Mouse (Mus musculus) heart, embryonic 15.5 days (tissue): ENCODE measurements at regions not wholly inside any gene's neighbourhood (a gene's known extent, or its start where the extent isn't known, plus 50 kb on each side); places are given as distances from the start of the nearest gene placed in this dataset.

Experiments used
- ATAC-seq: fragments of 200-750 bp; cut with Nextera tagmentation; replicated peaks from 2 replicates; pipeline ENCODE4 v1.8.0; 2017; ENCODE audit warnings: low read depth, moderate TSS enrichment; ENCODE audit not compliant: insufficient number of reproducible peaks, insufficient read depth, low FRiP score
- H3K27ac ChIP-seq: fragments of 300-500 bp; sonication (generic); 2 replicates; pipeline ENCODE4 v1.5.1; 2015; ENCODE audit warnings: mild to moderate bottlenecking, inconsistent platforms
- H3K27me3 ChIP-seq: fragments of 300-500 bp; sonication (generic); 2 replicates; pipeline ENCODE4 v1.6.1; 2015; ENCODE audit warnings: inconsistent platforms
- H3K36me3 ChIP-seq: fragments of 300-500 bp; sonication (generic); 2 replicates; pipeline ENCODE4 v1.6.1; 2015; ENCODE audit warnings: mild to moderate bottlenecking, inconsistent platforms
- H3K4me1 ChIP-seq: fragments of 300-500 bp; sonication (generic); replicated peaks from 2 replicates; pipeline ENCODE4 v1.6.1; 2015; ENCODE audit warnings: inconsistent platforms
- H3K4me2 ChIP-seq: fragments of 300-500 bp; sonication (generic); 2 replicates; pipeline ENCODE4 v1.6.1; 2015; ENCODE audit warnings: inconsistent platforms, mild to moderate bottlenecking, moderate library complexity
- H3K4me3 ChIP-seq: fragments of 300-500 bp; sonication (generic); 2 replicates; pipeline ENCODE4 v1.5.1; 2015; ENCODE audit warnings: mild to moderate bottlenecking, inconsistent platforms
- H3K9ac ChIP-seq: fragments of 300-500 bp; sonication (generic); 2 replicates; pipeline ENCODE4 v1.6.1; 2015; ENCODE audit warnings: mild to moderate bottlenecking, inconsistent platforms
- H3K9me3 ChIP-seq: fragments of 300-500 bp; sonication (generic); replicated peaks from 2 replicates; pipeline ENCODE4 v1.6.1; 2016; ENCODE audit warnings: inconsistent platforms
- WGBS: fragments of 180-500 bp; shearing (Covaris S2); methylation state at CpG from one replicate; pipeline ENCODE4 v1.1.7; 2015; ENCODE audit warnings: mixed read lengths; 5-methylcytosine and 5-hydroxymethylcytosine counted together

DNA sequence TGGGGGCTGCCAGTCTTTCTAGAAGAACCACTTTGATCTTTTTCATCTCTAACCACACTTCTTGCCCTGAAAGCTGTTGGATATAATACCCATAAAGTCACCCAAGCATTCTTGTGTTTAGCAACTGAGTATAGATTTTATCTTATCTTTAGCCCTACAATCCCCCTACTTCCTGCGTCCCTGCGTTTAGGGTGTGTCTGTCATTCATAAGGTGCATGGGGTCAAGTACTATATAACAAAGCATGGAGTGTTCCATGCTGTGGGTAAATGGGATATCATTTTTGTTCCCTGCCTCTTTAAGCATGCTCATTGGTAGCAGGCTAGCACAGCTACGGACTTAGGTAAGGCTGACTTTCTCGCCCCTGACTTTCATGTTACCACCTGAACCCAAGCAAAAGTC is 122.5 kb upstream of the Twist2 start:
- no peaks in the 10 kb centered on the region for H3K9me3 ChIP-seq
- no peak overlapping the region for H3K9ac ChIP-seq
- H3K27me3 ChIP-seq, result no peaks in the 10 kb centered on the region
- no peak overlapping the region for H3K4me2 ChIP-seq
- no peaks in the 10 kb centered on the region for H3K36me3 ChIP-seq
- 50% methylated on average over 4 of the region's 4 CpGs for WGBS
- no peak overlapping the region for H3K4me3 ChIP-seq
- no peak for ATAC-seq
- H3K27ac ChIP-seq, result no peak overlapping the region
- H3K4me1 ChIP-seq, result no peaks in the 10 kb centered on the region

GRCm38 (mm10) chr1:91685031-91685430 is 116.2 kb upstream of the Twist2 start:
- no peaks in the 10 kb centered on the region for H3K36me3 ChIP-seq
- H3K4me3 ChIP-seq, result no peak overlapping the region
- no peaks in the 10 kb centered on the region for H3K9me3 ChIP-seq
- H3K9ac ChIP-seq, result no peak overlapping the region
- H3K27me3 ChIP-seq, result no peaks in the 10 kb centered on the region
- H3K4me2 ChIP-seq, result no peak overlapping the region
- no peak for ATAC-seq
- WGBS, result 65% methylated on average over 9 of the region's 9 CpGs
- no peak overlapping the region for H3K27ac ChIP-seq
- no peaks in the 10 kb centered on the region for H3K4me1 ChIP-seq

DNA sequence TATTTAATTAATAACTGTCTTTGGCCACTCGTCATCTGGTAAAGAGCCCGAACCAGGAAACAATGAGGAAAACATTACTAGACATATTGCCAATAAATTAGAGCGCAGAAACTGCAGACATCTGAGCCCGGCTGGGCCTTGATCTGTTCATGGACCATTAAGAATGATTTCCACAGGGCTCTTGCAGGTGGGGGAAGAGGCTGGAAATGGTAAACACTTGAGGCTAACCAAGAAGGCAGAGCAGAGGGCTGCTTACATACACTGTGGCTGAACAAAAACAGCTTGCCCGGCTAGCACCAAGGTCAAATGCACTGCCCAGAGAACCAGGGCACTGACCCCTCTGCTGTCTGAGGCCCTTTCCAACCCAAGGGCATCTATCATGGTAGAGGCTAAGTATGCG is 115.5 kb upstream of the Twist2 start:
- WGBS, result 80% methylated on average over 6 of the region's 6 CpGs
- Histone ChIP-seq H3K9me3 (no peaks in the 10 kb centered on the region), H3K27ac (no peak overlapping the region), H3K9ac (no peak overlapping the region), H3K36me3 (no peaks in the 10 kb centered on the region), H3K4me2 (no peak overlapping the region), H3K4me1 (no peaks in the 10 kb centered on the region), H3K4me3 (no peak overlapping the region), H3K27me3 (no peaks in the 10 kb centered on the region)
- ATAC-seq, result no peak

- H3K4me1 ChIP-seq, result no peaks in the 10 kb centered on the region
- WGBS, result 62% methylated on average over 1 of the region's 1 CpGs
- no peak overlapping the region for H3K9ac ChIP-seq
- H3K4me3 ChIP-seq, result no peak overlapping the region
- ATAC-seq, result no peak
- H3K9me3 ChIP-seq, result no peaks in the 10 kb centered on the region
- H3K4me2 ChIP-seq, result no peak overlapping the region
- no peaks in the 10 kb centered on the region for H3K27me3 ChIP-seq
- no peaks in the 10 kb centered on the region for H3K36me3 ChIP-seq
- H3K27ac ChIP-seq, result no peak overlapping the region
These were observed 109.7 kb upstream of the Twist2 start for GRCm38 (mm10) chr1:91691601-91692000.

- Histone ChIP-seq H3K9ac (no peak overlapping the region), H3K4me2 (no peak overlapping the region), H3K4me3 (no peak overlapping the region), H3K27ac (no peak overlapping the region), H3K36me3 (no peaks in the 10 kb centered on the region), H3K9me3 (no peaks in the 10 kb centered on the region), H3K27me3 (no peaks in the 10 kb centered on the region), H3K4me1 (no peaks in the 10 kb centered on the region)
- WGBS, result 60% methylated on average over 9 of the region's 9 CpGs
- ATAC-seq, result no peak
These were observed 108.4 kb upstream of the Twist2 start for GRCm38 (mm10) chr1:91692709-91693460.

- no peak for ATAC-seq
- no peak overlapping the region for H3K9ac ChIP-seq
- no peak overlapping the region for H3K27ac ChIP-seq
- H3K4me3 ChIP-seq, result no peak overlapping the region
- H3K36me3 ChIP-seq, result no peaks in the 10 kb centered on the region
- WGBS, result 79% methylated on average over 8 of the region's 8 CpGs
- no peaks in the 10 kb centered on the region; the same call in 1 of the 2 replicates for H3K27me3 ChIP-seq
- peaks cover 4% of the 10 kb centered on the region; the same call in 1 of the 2 replicates for H3K4me1 ChIP-seq
- H3K9me3 ChIP-seq, result no peaks in the 10 kb centered on the region
- no peak overlapping the region for H3K4me2 ChIP-seq
These were observed 104.2 kb upstream of the Twist2 start for GRCm38 (mm10) chr1:91697053-91697452.

GRCm38 (mm10) chr1:91701475-91701874 is 99.8 kb upstream of the Twist2 start:
- peaks cover 4% of the 10 kb centered on the region; the same call in 1 of the 2 replicates for H3K4me1 ChIP-seq
- no peak overlapping the region for H3K4me3 ChIP-seq
- no peak for ATAC-seq
- no peaks in the 10 kb centered on the region for H3K9me3 ChIP-seq
- H3K27me3 ChIP-seq, result no peaks in the 10 kb centered on the region; the same call in 1 of the 2 replicates
- H3K9ac ChIP-seq, result no peak overlapping the region
- no peak overlapping the region for H3K27ac ChIP-seq
- WGBS, result 73% methylated on average over 12 of the region's 12 CpGs
- H3K36me3 ChIP-seq, result no peaks in the 10 kb centered on the region
- no peak overlapping the region for H3K4me2 ChIP-seq

GRCm38 (mm10) chr1:91702021-91702420 is 99.2 kb upstream of the Twist2 start:
- ATAC-seq, result no peak
- H3K36me3 ChIP-seq, result no peaks in the 10 kb centered on the region
- H3K9me3 ChIP-seq, result no peaks in the 10 kb centered on the region
- no peak overlapping the region for H3K9ac ChIP-seq
- no peaks in the 10 kb centered on the region; the same call in 1 of the 2 replicates for H3K27me3 ChIP-seq
- 89% methylated on average over 6 of the region's 6 CpGs for WGBS
- no peak overlapping the region for H3K4me2 ChIP-seq
- peaks cover 4% of the 10 kb centered on the region; the same call in 1 of the 2 replicates for H3K4me1 ChIP-seq
- no peak overlapping the region for H3K27ac ChIP-seq
- H3K4me3 ChIP-seq, result no peak overlapping the region

DNA sequence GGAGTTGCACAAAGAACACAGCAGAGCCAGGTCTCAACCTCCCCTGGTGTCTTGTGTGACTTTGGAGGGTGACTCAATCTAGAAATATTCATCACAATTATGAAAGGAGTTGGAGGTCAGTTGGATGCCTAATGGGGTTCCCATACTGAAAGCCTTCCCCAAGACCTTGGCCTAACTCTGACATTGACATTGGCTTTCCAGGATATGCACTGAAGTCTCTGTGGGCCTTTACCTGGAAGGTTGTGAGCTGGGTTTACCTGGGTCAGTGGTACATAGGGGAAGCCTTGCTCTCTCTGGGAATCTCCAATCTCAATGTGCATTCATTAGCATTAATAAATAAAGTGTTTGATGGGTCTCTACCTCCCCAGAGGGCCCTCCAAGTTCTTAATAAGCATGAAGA is 98.5 kb upstream of the Twist2 start:
- Histone ChIP-seq H3K4me1 (peaks cover 4% of the 10 kb centered on the region; the same call in 1 of the 2 replicates), H3K4me3 (no peak overlapping the region), H3K27me3 (no peaks in the 10 kb centered on the region; the same call in 1 of the 2 replicates), H3K4me2 (no peak overlapping the region), H3K9me3 (no peaks in the 10 kb centered on the region), H3K27ac (no peak overlapping the region), H3K36me3 (no peaks in the 10 kb centered on the region), H3K9ac (no peak overlapping the region)
- ATAC-seq, result no peak

DNA sequence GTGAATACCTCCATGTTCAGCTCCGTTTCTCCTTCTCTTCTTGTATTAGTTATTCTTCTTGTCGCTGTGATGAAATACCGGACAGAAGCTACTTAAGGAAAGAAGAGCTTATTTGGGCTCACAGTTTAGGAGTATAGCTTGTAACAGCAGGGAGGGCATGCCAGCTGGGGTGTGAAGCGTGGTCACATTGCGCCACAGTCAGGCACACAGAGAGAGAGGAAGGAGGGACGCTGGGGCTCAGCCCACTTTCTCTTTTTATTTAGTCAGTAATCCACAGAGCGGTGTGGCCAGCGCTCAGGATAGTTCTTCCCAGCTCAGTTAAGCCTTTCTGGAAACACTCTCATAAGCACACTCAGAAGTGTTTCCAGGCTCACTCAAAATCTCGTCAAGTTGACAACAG is 95.8 kb upstream of the Twist2 start:
- ATAC-seq, result no peak
- Histone ChIP-seq H3K9me3 (no peaks in the 10 kb centered on the region), H3K4me1 (no peaks in the 10 kb centered on the region), H3K9ac (no peak overlapping the region), H3K27me3 (no peaks in the 10 kb centered on the region; the same call in 1 of the 2 replicates), H3K4me3 (no peak overlapping the region), H3K27ac (no peak overlapping the region), H3K4me2 (no peak overlapping the region), H3K36me3 (no peaks in the 10 kb centered on the region)
- 79% methylated on average over 9 of the region's 9 CpGs for WGBS

- H3K9me3 ChIP-seq, result no peaks in the 10 kb centered on the region
- no peak overlapping the region for H3K4me3 ChIP-seq
- no peak for ATAC-seq
- no peak overlapping the region for H3K27ac ChIP-seq
- H3K4me2 ChIP-seq, result no peak overlapping the region
- no peaks in the 10 kb centered on the region for H3K4me1 ChIP-seq
- 57% methylated on average over 7 of the region's 7 CpGs for WGBS
- H3K9ac ChIP-seq, result no peak overlapping the region
- H3K36me3 ChIP-seq, result no peaks in the 10 kb centered on the region
- H3K27me3 ChIP-seq, result no peaks in the 10 kb centered on the region; the same call in 1 of the 2 replicates
These were observed 92.6 kb upstream of the Twist2 start for GRCm38 (mm10) chr1:91708550-91709243.

DNA sequence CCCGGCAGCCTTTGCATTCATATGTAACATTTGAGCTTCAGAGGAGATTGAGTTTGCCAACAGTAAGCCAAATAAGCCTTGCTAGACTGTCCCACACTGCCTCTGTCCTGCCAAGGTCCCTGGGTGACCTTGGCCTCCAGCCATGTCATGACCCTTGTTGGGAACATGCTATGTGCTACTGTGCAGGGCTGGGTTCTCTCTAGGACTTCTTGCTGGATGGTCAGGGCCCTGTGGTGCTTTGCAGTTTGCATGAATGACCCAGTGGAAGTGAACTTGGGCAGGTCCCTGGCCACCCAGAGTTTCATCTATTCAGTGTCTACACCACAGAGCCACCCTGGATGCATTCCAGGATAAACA is 92.0 kb upstream of the Twist2 start:
- no peak for ATAC-seq
- H3K27ac ChIP-seq, result no peak overlapping the region
- no peaks in the 10 kb centered on the region; the same call in 1 of the 2 replicates for H3K27me3 ChIP-seq
- no peaks in the 10 kb centered on the region for H3K9me3 ChIP-seq
- H3K4me1 ChIP-seq, result no peaks in the 10 kb centered on the region
- WGBS, result 64% methylated on average over 1 of the region's 1 CpGs
- no peak overlapping the region for H3K4me3 ChIP-seq
- H3K4me2 ChIP-seq, result no peak overlapping the region
- H3K9ac ChIP-seq, result no peak overlapping the region
- no peaks in the 10 kb centered on the region for H3K36me3 ChIP-seq
